Mouse (Mus musculus) liver, postnatal 0 days (tissue): ENCODE data around the gene Uox. TPM values are rescaled to one million over a fixed set of nuclear protein-coding genes. Genes with fewer than 3 reads are reported as not detected.

Experiments used
- ATAC-seq: fragments of 200-750 bp; cut with Nextera tagmentation; 2 replicates; pipeline ENCODE4 v1.8.0; 2017; ENCODE audit warnings: mild to moderate bottlenecking, moderate library complexity
- DNase-seq: peaks from one replicate; pipeline ENCODE4 v3.0.0-alpha.2; 2016
- H3K27ac ChIP-seq: fragments of 300-500 bp; sonication (generic); 2 replicates; pipeline ENCODE4 v1.5.1; 2014; ENCODE audit warnings: antibody characterized with exemption, moderate library complexity, mild to moderate bottlenecking, low read depth
- H3K27me3 ChIP-seq: fragments of 300-500 bp; sonication (generic); 2 replicates; pipeline ENCODE4 v1.6.1; 2014; ENCODE audit warnings: low read length, control low read depth, mixed read lengths; ENCODE audit not compliant: insufficient read depth
- H3K36me3 ChIP-seq: fragments of 300-500 bp; sonication (generic); replicated peaks from 2 replicates; pipeline ENCODE4 v1.6.1; 2014; ENCODE audit warnings: mild to moderate bottlenecking, control low read depth, low read length, moderate library complexity, mixed read lengths; ENCODE audit not compliant: insufficient read depth
- H3K4me1 ChIP-seq: fragments of 300-500 bp; sonication (generic); 2 replicates; pipeline ENCODE4 v1.6.1; 2014; ENCODE audit warnings: antibody characterized with exemption, mild to moderate bottlenecking, control low read depth; ENCODE audit not compliant: insufficient read depth
- H3K4me2 ChIP-seq: fragments of 300-500 bp; sonication (generic); 2 replicates; pipeline ENCODE4 v1.6.1; 2014; ENCODE audit warnings: low read depth, mild to moderate bottlenecking, low read length, moderate library complexity, mixed read lengths
- H3K4me3 ChIP-seq: fragments of 300-500 bp; sonication (generic); 2 replicates; pipeline ENCODE4 v1.5.1; 2014; ENCODE audit warnings: low read depth, low read length
- H3K9ac ChIP-seq: fragments of 300-500 bp; sonication (generic); replicated peaks from 2 replicates; pipeline ENCODE4 v1.6.1; 2014; ENCODE audit warnings: mild to moderate bottlenecking, moderate library complexity
- H3K9me3 ChIP-seq: fragments of 300-500 bp; sonication (generic); 2 replicates; pipeline ENCODE4 v1.6.1; 2016; ENCODE audit warnings: mild to moderate bottlenecking, control low read depth, low read length, mixed read lengths
- CTCF ChIP-seq: sonication (generic); IDR thresholded peaks from 2 replicates; pipeline ENCODE4 v1.5.1; 2016; ENCODE audit warnings: antibody characterized with exemption, low read depth
- EP300 ChIP-seq: IDR thresholded peaks from 2 replicates; pipeline ENCODE4 v1.6.1; 2016; ENCODE audit warnings: antibody characterized with exemption, low read depth, mild to moderate bottlenecking
- WGBS: fragments of 180-500 bp; shearing (Covaris S2); extraction: QIAGEN DNeasy Blood & Tissue Kit; methylation state at CpG from one replicate; pipeline ENCODE4 v1.1.7; 2014; ENCODE audit not compliant: insufficient replicate concordance; 5-methylcytosine and 5-hydroxymethylcytosine counted together
- polyA plus RNA-seq: library from polyadenylated mRNA; unstranded; fragments of >200 nt; fragmentation: Nextera tagmentation; extraction: Ambion mirVana; gene quantifications from 2 replicates; pipeline ENCODE4 v1.2.1, GENCODE M21; 2015

Gene Uox
- polyA plus RNA-seq, 1 experiment from 2014 or later: 245 TPM

- no peaks in the 10 kb centered on the region for H3K36me3 ChIP-seq
- H3K27me3 ChIP-seq: no peaks in the 10 kb centered on the region
- no peak overlapping the region for H3K4me3 ChIP-seq
- ATAC-seq (no peak), DNase-seq (no peak)
- no peaks in the 10 kb centered on the region for H3K9me3 ChIP-seq
- H3K4me1 ChIP-seq: peaks cover 5% of the 10 kb centered on the region; the same call in 1 of the 2 replicates
- H3K4me2 ChIP-seq: no peak overlapping the region
- H3K9ac ChIP-seq: no peak overlapping the region
- H3K27ac ChIP-seq: no peak overlapping the region
- 53% methylated on average over 2 of the region's 2 CpGs for WGBS
- TF ChIP-seq CTCF: no peak
- TF ChIP-seq EP300: no peak
Observed at GRCm38 (mm10) chr3:146577591-146577990, 7.4 kb downstream of the Uox start.

- peaks cover 5% of the 10 kb centered on the region; the same call in 1 of the 2 replicates for H3K4me1 ChIP-seq
Observed at GRCm38 (mm10) chr3:146580039-146580729, 10.0 kb downstream of the Uox start.

GRCm38 (mm10) chr3:146583478-146583877, 13.3 kb downstream of the Uox start:
- WGBS: 52% methylated on average over 4 of the region's 4 CpGs
- ATAC-seq: no peak

More at GRCm38 (mm10) chr3:146580039-146580729, 10.0 kb downstream of the Uox start:
- Histone ChIP-seq H3K27me3 (no peaks in the 10 kb centered on the region), H3K4me3 (no peak overlapping the region), H3K9ac (no peak overlapping the region), H3K9me3 (no peaks in the 10 kb centered on the region), H3K4me2 (no peak overlapping the region), H3K36me3 (no peaks in the 10 kb centered on the region), H3K27ac (peak overlapping the region; percentile 59)
- WGBS: 69% methylated on average over 3 of the region's 3 CpGs
- ATAC-seq (peak; percentile 90), DNase-seq (peak; percentile 25)
- TF ChIP-seq CTCF (no peak), EP300 (no peak)

GRCm38 (mm10) chr3:146583908-146584307, 13.7 kb downstream of the Uox start:
- peak overlapping the region; percentile 38 for H3K4me2 ChIP-seq
- TF ChIP-seq CTCF: no peak
- no peak for TF ChIP-seq EP300
- no peak overlapping the region for H3K27ac ChIP-seq
- no peaks in the 10 kb centered on the region for H3K9me3 ChIP-seq
- H3K27me3 ChIP-seq: no peaks in the 10 kb centered on the region
- H3K9ac ChIP-seq: no peak overlapping the region
- peaks cover 5% of the 10 kb centered on the region; the same call in 1 of the 2 replicates for H3K4me1 ChIP-seq
- H3K4me3 ChIP-seq: no peak overlapping the region
- 41% methylated on average over 5 of the region's 5 CpGs for WGBS
- no peak for DNase-seq
- no peak for ATAC-seq
- peaks cover 4% of the 10 kb centered on the region; the same call in 1 of the 2 replicates for H3K36me3 ChIP-seq

More at GRCm38 (mm10) chr3:146583478-146583877, 13.3 kb downstream of the Uox start:
- Histone ChIP-seq H3K9me3 (no peaks in the 10 kb centered on the region), H3K36me3 (peaks cover 4% of the 10 kb centered on the region; the same call in 1 of the 2 replicates), H3K4me3 (no peak overlapping the region), H3K27ac (no peak overlapping the region), H3K27me3 (no peaks in the 10 kb centered on the region), H3K4me2 (peak overlapping the region; percentile 38; the same call in 1 of the 2 replicates), H3K4me1 (peaks cover 5% of the 10 kb centered on the region; the same call in 1 of the 2 replicates), H3K9ac (no peak overlapping the region)
- DNase-seq: no peak
- TF ChIP-seq EP300 (no peak), CTCF (no peak)

GRCm38 (mm10) chr3:146586616-146587015, 16.4 kb downstream of the Uox start:
- Histone ChIP-seq H3K4me2 (no peak overlapping the region), H3K27ac (no peak overlapping the region), H3K4me3 (no peak overlapping the region), H3K36me3 (peaks cover 4% of the 10 kb centered on the region; the same call in 1 of the 2 replicates), H3K9ac (no peak overlapping the region), H3K9me3 (no peaks in the 10 kb centered on the region), H3K4me1 (no peaks in the 10 kb centered on the region; the same call in none of the 2 replicates), H3K27me3 (no peaks in the 10 kb centered on the region)
- no peak for DNase-seq
- ATAC-seq: no peak
- 85% methylated on average over 14 of the region's 14 CpGs for WGBS
- no peak for TF ChIP-seq EP300
- no peak for TF ChIP-seq CTCF

- Histone ChIP-seq H3K27ac (peak overlapping the region; percentile 93), H3K4me1 (peaks cover 6% of the 10 kb centered on the region), H3K4me3 (no peak overlapping the region), H3K9ac (no peak overlapping the region), H3K9me3 (no peaks in the 10 kb centered on the region), H3K4me2 (no peak overlapping the region), H3K36me3 (peaks cover 4% of the 10 kb centered on the region; the same call in 1 of the 2 replicates), H3K27me3 (no peaks in the 10 kb centered on the region)
- DNase-seq (peak; percentile 41), ATAC-seq (peak; percentile 75)
- TF ChIP-seq CTCF (no peak), EP300 (no peak)
- 68% methylated on average over 6 of the region's 6 CpGs for WGBS
Observed at GRCm38 (mm10) chr3:146589523-146589922, 19.3 kb downstream of the Uox start.
